Mouse (Mus musculus) heart, adult 8-10 months (tissue): Measurements from ENCODE around the gene Ncoa3. TPM values are rescaled to one million over a fixed set of nuclear protein-coding genes. Genes with fewer than 3 reads are reported as not detected.
A peak's percentile ranks its signal among the peaks of the same experiment; 100 is the strongest.

ENCODE experiments used
- DNase-seq: peaks from one replicate; pipeline ENCODE4 v3.0.0; 2022; ENCODE audit warnings: low spot score
- total RNA-seq, 4 experiments: library from RNA; stranded (reverse); gene quantifications; 2 replicates each; pipeline ENCODE4 v1.2.4; 2022

Ncoa3 gene
- total RNA-seq, 4 experiments from 2014 or later, result 24.3 to 30.2 (median 28.7) TPM

DNA sequence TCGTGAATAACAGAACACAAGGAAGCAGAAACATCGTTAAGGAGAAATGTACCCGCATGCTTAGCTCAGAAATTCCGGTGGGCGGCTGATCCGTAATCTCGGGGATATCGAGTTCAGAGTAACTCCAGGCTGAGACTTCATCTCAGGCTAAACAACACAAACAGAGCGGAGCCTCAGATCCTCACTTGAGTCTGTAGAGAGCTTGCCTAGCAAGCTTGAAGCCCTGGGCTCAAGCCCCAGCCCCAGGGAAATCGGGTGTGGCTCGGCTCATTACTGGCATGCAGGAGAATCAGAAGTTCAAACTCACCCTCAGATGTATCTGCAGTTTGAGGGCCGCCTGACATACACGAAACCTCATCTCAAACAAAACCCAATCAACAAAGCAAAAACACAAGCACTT is 22.5 kb upstream of the Ncoa3 start:
- DNase-seq, result no peak

DNA sequence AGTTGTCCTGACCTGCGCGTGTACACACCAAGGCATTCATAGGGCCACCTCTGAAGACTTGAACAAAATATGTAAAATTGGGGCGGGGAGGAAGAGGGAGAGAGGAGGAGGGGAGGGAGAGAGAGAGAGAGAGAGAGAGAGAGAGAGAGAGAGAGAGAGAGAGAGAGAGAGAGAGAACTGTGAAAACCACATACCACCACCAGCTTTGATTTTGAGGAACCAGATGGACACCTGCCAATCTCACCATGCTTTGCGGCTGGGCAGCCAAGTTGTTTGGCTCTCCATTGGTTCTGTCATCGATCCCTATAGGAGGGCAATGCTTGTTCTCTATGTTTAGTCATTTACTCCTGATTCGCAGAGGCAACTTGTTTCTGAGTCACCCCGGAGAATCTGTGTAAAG is 21.7 kb upstream of the Ncoa3 start:
- DNase-seq, result no peak

DNA sequence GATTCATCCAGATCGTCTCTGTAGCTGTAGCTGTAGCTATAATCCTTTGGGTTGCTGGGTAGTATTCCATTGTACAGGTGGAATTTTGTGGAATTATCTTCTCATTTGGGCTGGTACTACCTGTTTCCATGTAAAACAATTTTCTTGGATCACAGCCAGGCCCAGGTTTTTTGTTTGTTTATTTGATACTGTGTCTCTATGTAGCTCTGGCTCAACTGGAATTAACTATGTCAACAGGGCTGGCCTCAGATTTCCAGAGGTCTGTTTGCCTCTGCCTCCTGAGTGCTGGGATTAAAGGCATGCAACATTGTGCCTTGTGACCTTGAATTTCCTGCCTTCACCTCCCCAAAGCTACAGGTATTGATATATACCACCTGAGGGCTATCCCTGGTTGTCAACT is 18.1 kb upstream of the Ncoa3 start:
- DNase-seq, result no peak

DNA sequence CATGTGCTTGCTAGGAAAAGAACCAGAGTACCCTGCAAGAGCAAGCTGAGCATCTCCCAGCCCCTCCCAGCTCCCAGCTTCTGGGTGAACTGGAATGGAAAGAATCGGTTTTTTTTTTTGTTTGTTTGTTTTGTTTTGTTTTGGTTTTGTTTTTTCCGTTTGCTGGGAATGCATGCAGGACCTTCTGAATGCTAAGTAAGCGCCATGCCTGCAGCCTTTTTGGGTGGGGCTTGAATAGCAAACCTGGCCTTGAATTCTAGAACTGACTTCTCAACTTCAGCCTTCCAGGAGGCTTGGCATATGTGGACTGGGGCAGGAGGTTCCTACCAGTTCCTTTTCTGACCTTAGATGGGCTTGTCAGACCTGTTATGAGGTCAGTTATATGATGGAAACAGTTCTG is 16.2 kb upstream of the Ncoa3 start:
- DNase-seq, result no peak

DNA sequence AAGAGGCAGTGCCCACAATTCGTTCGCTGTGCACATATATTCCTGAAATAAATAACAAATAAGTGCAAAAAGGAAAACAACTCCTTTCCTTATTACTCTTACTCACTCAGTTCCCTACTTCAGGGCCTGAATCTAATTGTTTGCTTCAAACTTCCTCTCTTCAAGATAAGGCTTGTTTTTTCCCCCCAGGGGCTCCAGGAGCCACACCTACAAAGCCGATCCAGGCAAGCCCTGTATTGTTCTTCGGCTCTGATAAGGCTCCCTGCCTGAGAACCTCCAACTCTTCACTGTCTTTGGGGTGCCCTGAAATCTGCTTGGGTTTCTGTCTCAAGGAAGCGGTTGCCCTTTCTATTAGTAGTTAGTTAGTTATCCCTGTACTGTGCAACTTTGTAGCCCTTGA is 15.6 kb upstream of the Ncoa3 start:
- DNase-seq, result peak; percentile 68

GRCm38 (mm10) chr2:165978119-165978518 is 14.3 kb upstream of the Ncoa3 start:
- no peak for DNase-seq

GRCm38 (mm10) chr2:165981248-165981977 is 11.0 kb upstream of the Ncoa3 start:
- no peak for DNase-seq

DNA sequence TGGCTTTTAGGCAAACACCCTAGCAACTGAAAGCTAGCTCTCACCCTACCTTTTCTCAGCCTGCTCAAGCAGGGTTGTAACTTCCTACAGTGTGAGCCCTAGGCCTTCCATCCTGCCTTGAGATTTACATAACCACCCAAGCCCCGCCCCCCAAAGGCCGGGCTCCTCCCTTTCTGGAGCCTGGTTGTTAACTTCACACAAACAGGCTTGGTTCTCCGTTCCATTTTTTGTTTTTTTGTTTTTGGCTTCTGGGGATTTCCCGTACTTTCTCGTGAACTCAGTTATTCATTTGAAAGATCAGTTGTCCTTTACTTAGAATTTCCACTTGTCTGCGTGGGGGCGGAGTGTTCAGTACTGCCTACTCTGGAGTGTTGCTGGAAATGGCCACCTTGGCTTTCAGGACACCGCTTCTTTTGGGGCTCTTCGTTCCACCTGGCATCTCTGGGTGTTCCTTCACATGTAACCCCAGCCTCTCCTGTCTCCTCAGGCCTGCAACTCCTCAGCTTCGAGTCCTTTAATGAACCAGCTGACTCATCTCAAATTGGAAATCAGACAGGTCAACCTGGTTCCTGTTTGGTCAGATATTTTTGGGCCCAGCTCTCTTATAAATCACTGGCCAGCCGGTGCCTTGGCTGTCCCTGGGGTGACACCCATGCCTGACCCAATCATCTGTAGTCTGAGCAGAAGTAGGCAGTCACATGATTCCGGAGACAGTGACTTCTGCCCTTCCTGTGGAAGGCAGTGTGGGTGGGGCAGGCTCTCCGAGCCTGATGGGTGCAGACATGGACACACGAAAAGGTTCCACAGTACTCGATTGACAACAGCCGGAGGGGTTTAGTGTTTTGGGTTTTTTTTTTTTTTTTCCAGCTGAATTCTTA is 9.7 kb upstream of the Ncoa3 start:
- DNase-seq, result peak; percentile 89

DNA sequence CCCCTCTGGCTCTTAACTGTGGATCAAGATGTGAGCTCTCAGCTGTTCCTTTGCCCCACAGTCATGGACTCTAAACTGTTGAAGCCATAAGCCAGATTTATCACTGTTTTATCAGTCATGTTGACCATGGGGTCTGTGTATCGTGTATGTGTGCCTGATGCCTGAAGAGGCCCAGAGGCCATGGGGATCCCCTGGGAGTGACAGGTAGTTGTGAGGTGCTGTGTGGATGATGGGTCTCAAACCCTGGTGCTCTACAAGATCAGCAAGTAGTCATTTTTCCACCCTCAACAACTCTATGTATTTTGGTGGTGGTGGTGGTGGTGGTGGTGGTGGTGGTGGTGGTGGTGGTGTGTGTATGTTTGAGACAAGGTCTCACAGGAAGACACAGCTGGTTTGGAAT is 8.1 kb upstream of the Ncoa3 start:
- DNase-seq, result no peak

GRCm38 (mm10) chr2:165984891-165985290 is 7.5 kb upstream of the Ncoa3 start:
- DNase-seq, result no peak

GRCm38 (mm10) chr2:165985581-165985980 is 6.9 kb upstream of the Ncoa3 start:
- no peak for DNase-seq

GRCm38 (mm10) chr2:165986921-165987453 is 5.4 kb upstream of the Ncoa3 start:
- peak; percentile 83 for DNase-seq

GRCm38 (mm10) chr2:165993173-165993900 is 901 bp downstream of the Ncoa3 start:
- DNase-seq, result no peak

DNA sequence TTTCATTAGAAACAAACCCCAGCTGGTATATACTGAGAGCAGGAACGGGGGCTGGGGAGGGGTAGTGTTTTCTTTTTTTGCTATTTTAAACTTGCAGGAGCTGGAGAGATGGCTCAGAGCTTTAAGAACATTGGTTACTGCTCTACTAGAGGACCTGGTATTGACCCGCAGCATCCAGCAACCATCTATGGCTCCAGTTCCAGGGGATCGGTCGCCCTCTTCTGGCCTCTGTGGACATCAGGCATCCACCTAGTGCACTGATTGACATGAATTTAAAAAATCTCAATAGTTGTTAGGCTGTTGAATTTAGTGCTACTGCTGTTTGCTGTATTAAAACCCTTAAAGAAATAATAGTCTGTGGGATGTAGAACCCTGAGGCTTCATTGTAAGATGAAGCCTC is 1.9 kb downstream of the Ncoa3 start:
- DNase-seq, result no peak

DNA sequence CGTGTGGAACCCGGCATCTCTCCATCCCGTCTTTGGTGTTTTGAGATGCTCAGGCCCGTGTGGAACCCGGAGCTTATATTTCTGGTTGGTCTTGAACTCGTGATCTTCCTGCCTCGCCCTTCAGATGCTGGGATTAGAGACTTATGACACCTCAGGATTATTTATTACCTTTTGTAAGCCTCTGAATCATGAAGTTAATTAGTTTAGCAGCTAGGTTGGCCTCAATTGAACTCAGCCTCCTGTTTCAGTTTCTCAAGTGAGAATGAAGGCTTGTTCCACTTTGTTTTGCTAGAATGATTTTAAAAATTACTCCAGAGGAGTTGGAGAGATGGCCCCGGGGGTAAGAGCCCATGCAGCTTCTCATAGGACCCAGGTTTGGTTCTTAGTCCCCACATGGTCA is 3.3 kb downstream of the Ncoa3 start:
- no peak for DNase-seq

GRCm38 (mm10) chr2:165996130-165996529 is 3.7 kb downstream of the Ncoa3 start:
- no peak for DNase-seq

- no peak for DNase-seq
Observed at GRCm38 (mm10) chr2:165997256-165997967, 5.0 kb downstream of the Ncoa3 start.

GRCm38 (mm10) chr2:165998969-165999368 is 6.5 kb downstream of the Ncoa3 start:
- DNase-seq, result no peak

DNA sequence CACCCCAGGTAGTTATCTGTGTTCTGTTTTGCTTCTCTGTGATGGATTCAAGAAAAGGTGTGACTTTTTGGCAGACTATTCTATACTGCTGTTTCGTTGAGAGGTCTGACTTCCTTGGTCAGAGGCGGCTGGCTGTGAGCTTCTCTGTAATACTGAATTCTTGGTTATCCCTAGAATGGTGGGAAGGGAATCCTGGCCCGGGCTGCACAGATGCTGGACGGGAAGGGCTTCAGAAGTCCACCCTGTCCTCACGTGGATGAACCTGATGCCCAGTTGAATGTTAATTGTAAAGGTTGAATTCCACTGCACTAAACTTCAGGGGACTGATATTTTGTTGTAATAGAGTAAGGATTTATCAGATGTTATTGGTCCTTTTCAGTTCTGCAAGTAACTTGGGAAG is 7.4 kb downstream of the Ncoa3 start:
- DNase-seq, result no peak

- no peak for DNase-seq
Observed at GRCm38 (mm10) chr2:166000242-166000641, 7.8 kb downstream of the Ncoa3 start.

- DNase-seq, result no peak
Observed at GRCm38 (mm10) chr2:166000769-166001168, 8.3 kb downstream of the Ncoa3 start.
